Mouse (Mus musculus) regulatory T cell (primary cell): ENCODE results near the gene U90926.

Experiments
- in situ Hi-C: fragments of 300-600 bp; cut with MboI, MseI; formaldehyde crosslinking; loops from one replicate; pipeline ENCODE4 v1.15.1; 2025; ENCODE audit warnings: high pct_unique_total_duplicates

U90926 gene

DNA sequence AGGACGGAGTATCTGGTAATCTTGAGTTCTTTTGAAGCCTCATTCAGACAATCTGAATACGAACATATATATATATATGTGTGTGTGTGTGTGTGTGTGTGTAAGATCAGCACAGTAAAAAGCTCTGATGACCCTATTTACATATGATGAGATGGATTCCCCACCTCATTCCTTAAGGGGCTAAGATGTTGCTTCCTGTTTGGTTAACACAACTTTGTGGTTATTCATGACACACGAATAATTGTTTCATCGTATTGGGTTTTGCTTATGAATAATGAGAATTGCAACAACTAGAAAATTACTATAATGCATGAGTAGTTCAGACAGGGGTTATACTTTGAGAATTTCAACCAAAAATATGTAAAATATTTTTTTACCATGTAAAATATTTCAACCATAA lies at the start of gene U90926:
U90926 (minus strand) TSS at position 101 of the 400 bp plus-strand sequence.
- in situ Hi-C loops = no loop called here

DNA sequence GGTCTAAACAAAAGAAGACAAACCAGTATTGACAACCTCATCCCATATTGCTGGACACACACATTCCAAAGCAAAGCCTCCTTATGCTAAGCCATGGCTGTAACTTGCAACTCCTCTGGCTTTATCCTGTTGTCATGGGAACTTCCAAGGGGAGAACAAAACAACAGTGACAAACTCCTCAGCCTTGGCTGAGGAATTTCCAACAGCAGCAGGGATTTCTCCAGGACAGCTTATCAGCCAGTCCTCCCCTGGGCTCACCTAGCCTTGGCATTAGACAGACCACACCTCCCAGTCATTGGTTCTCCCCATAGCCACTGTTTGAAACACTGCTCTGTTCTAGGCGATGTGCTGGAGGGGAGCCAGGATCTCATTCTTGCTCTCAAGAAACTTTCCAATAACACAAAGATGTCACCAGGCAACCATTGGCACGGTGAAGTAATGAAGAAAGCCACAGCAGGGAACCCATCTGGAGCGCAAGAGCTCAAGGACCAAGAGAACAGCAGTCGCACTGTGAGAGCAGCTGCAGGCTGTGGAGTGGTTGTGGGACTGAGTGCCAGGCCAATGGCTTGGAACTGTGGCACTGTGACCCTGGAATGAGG lies 48.7 kb upstream of the U90926 start:
- in situ Hi-C loops = no loop called here

DNA sequence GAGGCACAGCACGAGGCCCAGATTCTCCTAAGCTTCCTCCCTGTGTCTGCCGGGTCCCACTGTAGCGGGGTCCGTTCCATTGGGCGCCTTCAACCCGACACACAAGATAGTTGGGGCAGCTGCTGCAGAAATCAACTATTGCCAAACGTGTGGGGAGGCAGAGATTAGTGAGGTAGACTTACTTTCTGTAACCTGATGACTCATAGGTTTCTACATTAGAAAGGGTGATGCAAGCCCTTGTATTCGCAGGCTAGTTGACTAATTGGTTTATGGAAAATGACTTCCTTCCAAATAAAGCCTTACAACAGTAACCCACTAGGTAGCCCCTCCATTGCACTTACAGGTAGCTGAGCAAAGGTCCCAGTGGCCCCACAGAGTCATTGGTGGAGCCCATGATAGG lies 47.4 kb upstream of the U90926 start:
- in situ Hi-C loops = no loop called here

DNA sequence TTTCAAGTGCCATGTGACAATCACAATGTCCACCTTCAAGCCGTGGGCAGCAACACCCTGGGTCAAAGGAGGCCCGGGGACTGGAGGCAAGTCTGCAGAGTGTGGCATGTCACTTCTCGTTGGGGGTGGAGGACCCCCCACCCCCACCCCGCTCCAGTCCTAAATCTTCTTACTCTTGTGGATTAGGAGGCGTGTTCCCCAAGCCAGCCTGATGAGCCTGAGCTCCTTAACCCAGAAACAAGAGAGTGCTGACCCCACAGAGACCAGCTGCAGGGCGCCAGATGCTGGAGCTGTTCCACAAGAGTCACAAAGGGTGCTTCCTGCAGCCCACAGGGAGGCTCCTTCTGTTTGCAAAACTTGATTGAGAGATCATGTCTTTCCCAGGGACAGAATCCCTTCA lies 41.0 kb upstream of the U90926 start, which contains the start of gene Ppef2:
Ppef2 (minus strand) TSS at position 61 of the 400 bp plus-strand sequence.
- in situ Hi-C loops = no loop called here

DNA sequence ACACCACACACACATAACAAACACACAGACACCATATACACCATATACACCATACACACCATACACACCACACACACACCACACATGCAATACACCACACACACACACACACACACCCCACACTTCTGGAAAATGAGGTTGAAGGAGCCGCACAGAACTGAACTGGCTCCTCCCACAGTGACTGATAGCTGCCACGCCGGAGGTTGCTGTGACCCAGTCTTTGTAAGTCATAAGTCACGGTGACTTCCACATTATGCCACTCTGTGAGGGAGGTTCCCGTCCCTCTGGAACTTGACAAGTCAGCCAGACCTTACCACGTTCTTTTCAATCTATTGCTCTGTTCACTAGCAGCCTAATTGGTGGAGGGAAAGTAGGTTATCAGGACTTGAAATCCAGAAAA lies 39.3 kb upstream of the U90926 start:
- in situ Hi-C loops = no loop called here

DNA sequence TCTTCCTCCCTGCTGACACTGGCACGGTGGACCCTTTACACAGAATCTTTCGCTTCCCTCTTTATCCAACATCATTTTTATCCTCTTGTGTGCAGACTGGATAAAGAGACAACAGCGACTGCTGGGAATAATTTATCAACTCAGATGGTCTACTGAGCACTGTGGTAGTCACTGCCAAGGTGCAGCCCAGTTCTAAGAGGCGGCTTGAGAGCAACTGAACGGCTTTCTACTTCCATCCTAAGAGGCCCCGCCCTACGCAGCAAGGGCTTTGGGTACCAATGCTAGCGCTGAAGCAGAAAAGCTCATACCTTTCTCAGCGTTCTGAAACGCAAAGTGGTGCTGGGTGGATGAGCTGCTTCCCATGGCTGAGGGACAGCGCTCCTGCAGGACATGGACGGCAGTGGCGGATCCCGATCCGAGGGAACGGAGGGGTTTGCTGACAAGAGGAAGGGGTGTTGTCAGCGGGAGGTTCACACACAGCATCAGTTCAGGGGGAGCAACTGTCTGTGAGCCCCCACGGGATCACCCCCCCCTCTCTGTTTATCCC lies 37.7 kb upstream of the U90926 start:
- in situ Hi-C loops = no loop called here

DNA sequence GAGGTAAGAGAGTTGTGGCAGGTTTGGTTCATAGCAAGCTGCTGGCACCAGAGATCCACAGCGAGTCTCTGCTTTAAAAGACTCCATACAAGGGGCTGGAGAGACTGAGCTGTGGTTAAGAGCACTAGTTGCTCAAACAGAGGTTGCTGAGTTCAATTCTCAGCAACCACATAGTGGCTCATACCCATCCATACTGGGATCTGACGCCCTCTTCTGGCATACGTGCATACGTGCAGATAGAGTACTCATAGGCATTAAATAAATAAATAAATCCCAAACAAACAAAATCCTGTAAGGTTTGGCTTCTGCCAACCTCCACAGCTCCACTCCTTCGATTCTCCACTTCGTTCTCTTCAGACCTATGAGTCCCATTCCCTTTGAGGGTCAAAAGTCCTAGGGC lies 36.8 kb upstream of the U90926 start:
- in situ Hi-C loops = no loop called here

DNA sequence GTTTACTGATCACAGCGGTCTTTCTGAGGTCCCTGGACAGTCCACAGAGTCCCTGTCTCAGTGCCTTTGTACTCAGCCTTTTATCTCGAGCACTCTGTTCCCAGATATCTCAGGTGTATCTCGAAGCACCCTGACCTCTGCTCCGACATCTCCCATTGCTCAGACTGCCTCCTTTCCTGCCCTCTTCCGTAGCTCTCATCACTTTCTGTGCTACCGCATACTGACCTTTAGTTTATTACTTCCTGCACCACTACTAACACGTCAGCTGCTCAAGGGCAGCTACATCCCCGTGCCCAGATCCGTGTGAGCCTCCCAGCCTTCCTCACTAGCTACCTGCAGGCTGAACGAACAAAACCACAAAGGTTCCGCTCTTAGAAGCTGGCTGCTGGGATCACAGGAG lies 33.4 kb upstream of the U90926 start:
- in situ Hi-C loops = no loop called here

DNA sequence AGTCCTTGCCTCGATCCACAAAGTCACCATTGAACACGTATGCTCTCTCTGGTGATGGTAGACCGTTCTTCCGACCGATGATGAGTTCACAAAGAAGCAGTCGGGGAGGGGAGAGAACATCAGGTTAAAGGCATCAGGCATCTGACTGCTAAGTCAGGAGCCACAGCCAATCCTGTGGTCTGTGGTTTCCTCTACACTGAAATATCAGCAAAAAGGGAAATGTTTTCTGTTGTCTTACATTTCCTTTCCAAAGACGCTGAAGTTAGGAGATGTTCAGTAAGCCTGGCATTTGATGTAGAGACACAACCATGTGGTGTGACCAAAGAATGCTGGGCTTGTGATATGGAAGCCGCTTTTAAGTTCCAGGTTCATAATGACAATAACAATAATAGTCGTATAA lies 30.3 kb upstream of the U90926 start:
- in situ Hi-C loops = no loop called here

DNA sequence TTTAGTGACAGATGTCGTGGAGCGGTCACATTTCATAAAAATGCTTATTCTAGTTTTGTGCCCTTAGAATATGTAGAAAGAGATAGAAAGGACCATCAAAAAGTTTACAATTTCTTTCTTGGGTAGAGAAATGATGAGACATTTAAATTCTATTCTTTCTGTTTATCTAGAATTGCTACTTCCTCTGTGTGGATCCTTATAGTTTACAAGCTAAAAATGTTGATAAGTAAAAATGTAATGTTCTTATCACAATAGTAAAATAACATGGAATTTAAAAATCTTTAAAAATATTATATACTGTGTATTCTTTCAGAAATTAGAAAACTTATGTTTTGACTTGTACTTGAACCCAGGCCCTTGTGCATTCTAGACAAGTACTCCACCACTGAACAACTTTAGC lies 29.7 kb upstream of the U90926 start:
- in situ Hi-C loops = no loop called here

DNA sequence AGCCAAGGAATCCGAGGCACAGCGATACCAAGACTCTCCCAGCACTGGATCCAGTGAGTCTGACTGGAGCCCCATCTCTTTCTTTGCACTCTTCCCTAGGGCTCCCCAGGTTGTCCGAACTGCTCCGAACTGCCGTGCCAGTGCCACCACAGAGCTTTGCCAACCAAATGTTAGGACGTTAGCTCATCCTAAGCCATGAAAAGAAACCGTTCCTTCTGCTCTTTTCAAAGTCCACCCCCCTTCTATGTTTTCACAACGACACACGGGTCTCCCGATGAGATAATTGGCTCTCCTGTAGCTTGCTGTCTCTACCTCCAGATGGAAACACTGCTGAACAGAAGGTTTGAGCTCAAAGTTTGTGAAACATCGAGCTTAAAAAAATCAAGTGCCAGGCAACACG lies 25.6 kb upstream of the U90926 start:
- in situ Hi-C loops = no loop called here

DNA sequence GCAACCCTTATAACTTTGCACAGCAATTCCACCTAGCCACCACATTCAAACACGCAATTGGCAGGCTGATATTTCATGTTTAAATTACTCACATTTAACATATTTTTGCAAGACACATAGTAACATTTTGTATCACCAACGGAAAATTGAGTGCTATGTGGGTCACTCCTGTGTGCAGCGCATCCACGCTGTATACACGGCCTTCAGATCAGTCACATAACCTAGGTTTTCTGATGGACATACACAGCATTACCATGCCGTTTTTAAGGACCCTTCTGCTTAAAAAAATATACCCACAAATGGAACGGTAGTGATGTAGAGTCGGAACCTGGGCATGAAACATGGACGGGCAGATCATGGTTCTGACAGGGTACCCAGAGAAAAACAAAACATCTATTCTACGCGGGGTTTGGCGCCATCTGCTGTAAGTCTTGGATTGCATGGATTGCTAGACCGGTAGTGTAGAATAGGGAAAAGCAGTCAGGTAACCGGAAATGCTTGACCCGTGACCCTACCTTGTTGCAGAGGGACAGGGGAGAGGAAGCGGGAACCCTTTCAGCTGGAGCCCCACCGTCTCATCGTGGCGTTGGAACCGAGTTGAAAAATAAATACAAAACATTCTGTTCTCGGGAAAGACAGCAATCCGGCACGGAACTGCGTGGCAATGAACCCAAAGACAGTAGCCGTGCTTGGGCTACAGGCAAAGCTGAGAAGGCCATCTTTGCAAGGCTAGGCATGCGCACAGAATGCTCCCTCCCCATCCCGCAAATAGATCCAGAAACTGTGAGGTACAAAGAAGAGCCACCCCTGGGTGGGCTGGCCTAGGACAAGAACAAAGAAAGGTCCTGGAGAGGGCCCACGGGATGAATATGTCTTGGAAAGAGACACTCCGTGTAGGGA lies 24.4 kb upstream of the U90926 start:
- in situ Hi-C loops = no loop called here

DNA sequence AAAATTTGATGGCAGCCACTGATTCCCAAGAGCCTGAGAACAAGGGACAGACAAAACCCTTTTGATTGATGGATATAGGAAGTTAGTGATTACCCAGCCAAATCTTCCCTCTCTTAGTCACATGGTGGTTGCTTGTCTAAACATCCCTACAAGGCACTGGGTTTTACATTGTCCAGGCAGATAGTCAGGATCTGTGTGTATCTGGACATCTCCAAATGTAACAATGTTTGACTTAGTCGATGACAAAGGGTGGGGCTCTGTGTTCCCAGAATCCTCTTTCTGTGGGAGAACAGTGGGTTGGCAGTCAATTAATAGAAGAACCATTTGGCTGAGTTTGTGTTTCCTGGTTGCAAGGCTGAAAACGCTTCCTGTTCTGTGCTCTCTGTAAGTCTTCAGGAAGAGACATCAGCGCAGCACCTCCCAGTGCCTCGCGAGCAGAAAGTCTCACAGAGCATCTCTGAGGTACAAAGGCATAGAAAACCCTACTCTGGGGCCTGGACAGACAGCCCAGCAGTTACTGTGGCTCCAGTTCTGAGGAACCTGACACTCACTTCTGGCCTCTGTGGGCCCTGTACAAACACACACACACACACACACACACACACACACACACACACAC lies 19.8 kb upstream of the U90926 start:
- in situ Hi-C loops = no loop called here

DNA sequence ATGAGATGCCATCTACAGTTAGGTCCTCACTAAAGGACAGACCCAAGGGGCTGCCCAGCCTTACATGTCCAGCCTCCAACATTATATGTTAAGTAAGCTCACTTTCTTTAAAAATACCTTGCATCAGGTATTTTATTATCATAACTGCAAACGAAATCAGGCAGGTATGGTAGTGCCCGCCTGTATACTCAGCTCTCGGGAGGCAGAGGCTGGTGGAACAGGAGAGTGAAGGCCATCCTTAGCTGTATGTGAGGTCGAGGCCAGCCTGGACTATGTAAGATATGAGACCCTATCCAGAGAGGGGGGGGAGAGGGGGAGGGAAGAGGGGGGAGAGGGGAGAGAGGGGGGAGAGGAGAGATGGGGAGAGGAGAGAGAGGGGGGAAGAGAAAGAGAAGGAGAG lies 18.2 kb upstream of the U90926 start:
- in situ Hi-C loops = no loop called here

DNA sequence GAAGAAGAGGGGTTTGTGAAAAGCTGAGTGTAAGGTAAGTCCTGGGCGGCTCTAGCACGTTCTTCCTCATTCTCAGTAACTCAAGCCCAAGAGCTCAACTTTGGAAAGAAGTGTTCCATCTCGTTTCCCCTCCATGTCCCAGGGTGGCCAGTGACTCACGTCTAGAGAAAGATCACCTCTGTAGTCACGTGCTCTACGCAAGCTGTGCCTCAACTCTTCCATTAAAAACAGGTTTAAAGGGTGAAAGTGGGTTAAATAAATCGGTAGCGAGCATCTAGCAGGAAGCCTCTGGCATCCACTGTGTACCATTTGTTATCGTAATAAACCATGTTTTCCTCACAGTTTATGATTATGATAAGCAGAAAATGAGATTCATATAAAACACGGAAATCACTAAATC lies 16.6 kb upstream of the U90926 start:
- in situ Hi-C loops = no loop called here

DNA sequence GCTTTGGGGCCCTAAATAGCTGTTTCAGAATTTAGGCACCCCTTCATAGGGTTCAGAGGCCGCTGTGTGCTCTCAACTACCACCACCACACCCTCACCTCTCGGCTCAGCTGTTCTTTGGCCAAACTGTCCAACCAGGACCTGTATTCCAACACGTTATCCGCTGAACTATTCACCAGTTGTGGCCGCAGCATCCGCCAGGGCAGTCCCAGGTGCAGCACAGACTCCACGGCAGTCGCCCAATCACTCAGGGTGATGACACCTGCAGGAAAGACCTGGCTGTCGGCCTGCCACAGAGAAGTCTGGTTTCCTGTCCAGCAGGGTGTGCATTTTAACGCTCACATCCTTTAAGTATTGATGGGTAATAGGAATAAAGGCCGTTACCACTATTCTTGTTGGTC lies 15.1 kb upstream of the U90926 start:
- in situ Hi-C loops = no loop called here

DNA sequence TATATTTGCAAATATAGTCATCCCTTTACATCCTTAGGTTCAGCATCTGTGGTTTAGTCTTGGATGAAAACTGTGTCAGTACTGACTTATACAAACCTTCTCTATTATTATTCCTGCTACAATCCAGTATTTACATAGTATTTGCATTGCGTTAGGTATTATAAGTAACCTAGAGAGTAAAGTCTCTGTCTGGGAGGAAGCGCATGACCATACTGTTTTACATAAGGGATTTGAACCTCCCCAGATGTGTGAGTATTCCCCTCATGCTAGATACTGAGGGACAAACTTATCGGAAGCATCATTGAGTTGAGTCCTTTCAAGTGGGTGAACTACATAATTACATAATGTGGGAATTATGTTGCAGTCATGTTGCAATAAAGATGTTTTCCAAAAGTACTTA lies 14.3 kb upstream of the U90926 start:
- in situ Hi-C loops = no loop called here

DNA sequence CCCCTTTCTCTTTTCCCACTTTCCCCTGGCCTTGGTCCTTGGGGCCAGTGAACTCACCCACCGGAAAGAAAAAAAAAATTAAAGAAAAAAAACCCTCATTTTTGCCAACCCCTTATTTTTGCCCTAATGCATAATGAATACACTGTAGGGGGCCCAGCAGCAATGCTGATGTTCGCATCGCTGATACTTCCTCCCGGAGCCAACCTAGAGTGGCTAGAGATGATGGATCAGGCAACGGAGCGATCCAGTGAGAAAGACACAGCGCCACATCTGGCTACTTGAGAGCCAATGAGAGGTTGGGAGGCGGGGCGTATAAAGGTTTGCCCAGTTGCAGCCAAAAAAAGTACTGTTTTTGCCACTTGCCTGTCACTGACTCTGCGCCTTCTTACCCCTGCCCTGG lies 13.6 kb upstream of the U90926 start:
- in situ Hi-C loops = no loop called here

DNA sequence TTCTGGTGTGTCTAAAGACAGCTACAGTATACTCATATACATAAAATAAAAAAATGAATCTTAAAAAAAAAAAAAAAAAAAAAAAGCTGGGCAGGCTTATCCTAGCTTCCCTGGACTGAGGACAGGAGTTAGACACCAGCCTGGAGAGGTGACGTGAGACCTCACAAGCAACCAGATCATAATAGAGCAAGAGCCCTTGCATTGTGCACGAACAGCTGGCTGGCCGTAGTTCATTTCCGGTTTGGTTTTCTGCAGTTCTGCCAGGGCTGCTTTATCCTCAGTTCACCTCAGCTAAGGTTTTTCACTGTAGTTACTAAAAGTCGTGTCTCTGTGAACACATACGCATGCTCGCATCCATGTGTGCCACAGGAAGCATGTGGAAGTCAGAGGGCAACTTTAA lies 12.6 kb upstream of the U90926 start:
- in situ Hi-C loops = no loop called here

DNA sequence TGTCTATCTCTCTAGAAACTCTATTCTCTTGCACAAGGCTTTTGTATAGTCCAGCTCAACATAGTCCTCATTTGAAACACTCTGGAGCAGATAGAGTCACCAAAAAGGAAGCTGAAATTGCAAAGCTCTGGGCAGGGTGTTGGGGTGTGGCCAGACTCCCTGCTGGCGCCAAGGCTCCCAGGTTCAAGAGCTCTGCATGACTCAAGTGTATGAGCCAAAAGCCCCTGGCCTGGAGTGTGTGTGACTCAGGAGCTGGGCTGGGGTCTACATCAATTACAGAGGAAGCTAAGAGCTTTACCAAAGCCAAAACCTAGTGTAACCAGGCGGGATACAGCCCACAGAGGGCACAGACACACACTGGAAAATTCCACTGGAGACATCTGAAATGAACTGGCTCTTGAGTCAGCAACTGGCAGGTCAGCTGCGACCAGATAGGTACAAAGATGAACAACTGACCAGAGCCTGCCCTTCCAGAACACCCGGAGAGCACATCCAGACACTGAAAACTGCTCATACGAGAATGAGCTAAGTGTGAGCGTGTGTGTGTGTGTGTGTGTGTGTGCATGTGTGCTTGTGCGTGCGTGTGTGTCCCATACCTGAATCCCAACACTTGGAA lies 5.2 kb upstream of the U90926 start:
- in situ Hi-C loops = no loop called here

DNA sequence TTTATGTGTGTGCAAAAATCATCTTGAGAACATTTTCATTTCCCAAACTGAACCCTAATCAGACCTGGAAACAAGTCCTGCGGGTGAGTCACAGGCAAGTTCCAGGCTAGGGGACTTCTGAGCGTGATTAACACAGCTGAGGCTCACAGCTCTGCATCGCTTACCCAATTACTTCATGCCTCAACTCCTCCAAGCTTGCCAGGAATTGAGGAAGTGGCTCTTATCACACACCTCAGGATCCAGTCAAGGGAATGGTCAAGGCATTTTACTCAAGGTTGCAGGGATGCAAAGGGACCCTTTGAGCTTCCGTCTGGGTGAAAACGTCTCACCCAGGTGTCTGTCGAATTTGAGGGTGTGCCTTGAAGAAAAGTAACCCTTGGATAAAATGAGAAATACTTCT lies 4.6 kb upstream of the U90926 start:
- in situ Hi-C loops = no loop called here
